Mouse (Mus musculus): Measurements from ENCODE around the gene Lamb3. TPM values are rescaled to one million over a fixed set of nuclear protein-coding genes. Genes with fewer than 3 reads are reported as not detected.

Lamb3 gene
- total and polyA plus RNA-seq, 3 experiments: 10.1 to 14.6 (median 12.3) TPM

- no peaks in the 10 kb centered on the region for H3K27me3 ChIP-seq (replicated peaks)
- TF ChIP-seq POLR2AphosphoS2 (IDR thresholded peaks at IDR 0.05; ENCODE audit: low read depth, low read length) (no peak), IRF4 (IDR thresholded peaks at IDR 0.05; ENCODE audit: low read depth, low read length) (no peak), EP300 (IDR thresholded peaks at IDR 0.05; ENCODE audit: low read length) (no peak), ETS1 (conservative IDR thresholded peaks at IDR 0.05; ENCODE audit: low read depth, low read length) (no peak), MAFK (IDR thresholded peaks at IDR 0.05; ENCODE audit: insufficient replicate concordance, low read length) (no peak), GABPA (IDR thresholded peaks at IDR 0.05; ENCODE audit: insufficient replicate concordance, low read depth, low read length) (no peak), ZC3H11A (IDR thresholded peaks at IDR 0.05; ENCODE audit: low read depth, low read length) (no peak), NRF1 (IDR thresholded peaks at IDR 0.05; ENCODE audit: low read depth, low read length) (no peak), CHD2 (IDR thresholded peaks at IDR 0.05; ENCODE audit: low read length) (no peak), JUND (conservative IDR thresholded peaks at IDR 0.05; ENCODE audit: low read depth, low read length) (no peak), SMC3 (IDR thresholded peaks at IDR 0.05; ENCODE audit: low read depth, low read length) (no peak), TBP (conservative IDR thresholded peaks at IDR 0.05; ENCODE audit: low read depth, low read length) (no peak), NELFE (IDR thresholded peaks at IDR 0.05; ENCODE audit: low read depth, low read length) (no peak), BHLHE40 (IDR thresholded peaks at IDR 0.05; ENCODE audit: low read depth, low read length) (no peak), USF1 (IDR thresholded peaks at IDR 0.05; ENCODE audit: low read depth, low read length) (no peak), ELF1 (IDR thresholded peaks at IDR 0.05; ENCODE audit: low read depth, low read length) (no peak), CTCF (conservative IDR thresholded peaks at IDR 0.05 in 1 of 2, IDR thresholded peaks at IDR 0.05 in 1 of 2; ENCODE audit: low read depth in 2 of 2, low read length in 2 of 2) (no peak), JUN (IDR thresholded peaks at IDR 0.05; ENCODE audit: insufficient read depth, low read depth, low read length) (no peak), MXI1 (IDR thresholded peaks at IDR 0.05; ENCODE audit: low read depth, low read length) (no peak), ZMIZ1 (IDR thresholded peaks at IDR 0.05; ENCODE audit: low read depth, low read length) (no peak)
- no peaks in the 10 kb centered on the region for H3K36me3 ChIP-seq (replicated peaks in 1 of 2; ENCODE audit: control insufficient read depth in 1 of 2, insufficient read depth in 1 of 2, low read length in 1 of 2)
- H3K27ac ChIP-seq (ENCODE audit: insufficient read depth, low read depth): no peak overlapping the region
- DNase-seq (ENCODE audit: extremely low read depth): no peak
- no peak overlapping the region for H3K9ac ChIP-seq (ENCODE audit: insufficient read depth, low read depth)
- peaks cover 0 to 4% of the 10 kb centered on the region in 2 experiments; a peak in 1 of 4 replicates for H3K4me1 ChIP-seq (ENCODE audit: control insufficient read depth in 1 of 2, insufficient read depth in 2 of 2)
- no peak overlapping the region for H3K4me2 ChIP-seq (ENCODE audit: insufficient read depth, low read depth, poor library complexity, severe bottlenecking)
- H3K79me2 ChIP-seq (replicated peaks; ENCODE audit: control insufficient read depth, extremely low read depth, insufficient read depth, poor library complexity, severe bottlenecking): no peaks in the 10 kb centered on the region
- no peaks in the 10 kb centered on the region for H3K9me3 ChIP-seq (replicated peaks; ENCODE audit: low read length)
- no peak overlapping the region for H3K4me3 ChIP-seq (replicated peaks in 1 of 3; ENCODE audit: low read depth in 2 of 3, low read length in 2 of 3, poor library complexity in 1 of 3)
- dilution Hi-C loops (cut with MboI; ENCODE audit: extremely low pct_ligation_motif_present, extremely low pct_unique_long_range_greater_than_20kb, low sequenced_read_pairs) (no loop called here), in situ Hi-C loops (cut with MboI; ENCODE audit: low pct_ligation_motif_present, low pct_unique_long_range_greater_than_20kb, low sequenced_read_pairs) (no loop called here)
Measured at GRCm38 (mm10) chr1:193310519-193311085, 103.1 kb downstream of the Lamb3 start.

GRCm38 (mm10) chr1:193311596-193311995, 104.1 kb downstream of the Lamb3 start:
- Histone ChIP-seq H3K79me2 (replicated peaks; ENCODE audit: control insufficient read depth, extremely low read depth, insufficient read depth, poor library complexity, severe bottlenecking) (no peaks in the 10 kb centered on the region), H3K4me1 (ENCODE audit: control insufficient read depth in 1 of 2, insufficient read depth in 2 of 2) (peaks cover 0 to 10% of the 10 kb centered on the region in 2 experiments; a peak in 1 of 4 replicates), H3K36me3 (replicated peaks in 1 of 2; ENCODE audit: control insufficient read depth in 1 of 2, insufficient read depth in 1 of 2, low read length in 1 of 2) (no peaks in the 10 kb centered on the region), H3K4me3 (replicated peaks in 1 of 3; ENCODE audit: low read depth in 2 of 3, low read length in 2 of 3, poor library complexity in 1 of 3) (no peak overlapping the region), H3K4me2 (ENCODE audit: insufficient read depth, low read depth, poor library complexity, severe bottlenecking) (no peak overlapping the region), H3K9me3 (replicated peaks; ENCODE audit: low read length) (no peaks in the 10 kb centered on the region), H3K9ac (ENCODE audit: insufficient read depth, low read depth) (no peak overlapping the region), H3K27me3 (replicated peaks) (no peaks in the 10 kb centered on the region), H3K27ac (ENCODE audit: insufficient read depth, low read depth) (no peak overlapping the region)
- no peak for DNase-seq (ENCODE audit: extremely low read depth)
- dilution Hi-C loops (cut with MboI; ENCODE audit: extremely low pct_ligation_motif_present, extremely low pct_unique_long_range_greater_than_20kb, low sequenced_read_pairs): no loop called here
- TF ChIP-seq POLR2AphosphoS2 (IDR thresholded peaks at IDR 0.05; ENCODE audit: low read depth, low read length) (no peak), JUN (IDR thresholded peaks at IDR 0.05; ENCODE audit: insufficient read depth, low read depth, low read length) (no peak), ETS1 (conservative IDR thresholded peaks at IDR 0.05; ENCODE audit: low read depth, low read length) (no peak)
- in situ Hi-C loops (cut with MboI; ENCODE audit: low pct_ligation_motif_present, low pct_unique_long_range_greater_than_20kb, low sequenced_read_pairs): no loop called here

Measured in CH12.LX (cell line).